Mouse (Mus musculus) embryo, embryonic 9.5 days (tissue): ENCODE results near the gene Pih1d1.
"Not testable (repeated sequence)": the region's sequence is repeated elsewhere in the genome, so short reads cannot be mapped to it uniquely, and the experiment has no call there.

Experiments
- DNase-seq: peaks from one replicate; pipeline ENCODE4 v3.0.0-alpha.2; 2017; ENCODE audit errors: extremely low spot score

Gene Pih1d1

DNA sequence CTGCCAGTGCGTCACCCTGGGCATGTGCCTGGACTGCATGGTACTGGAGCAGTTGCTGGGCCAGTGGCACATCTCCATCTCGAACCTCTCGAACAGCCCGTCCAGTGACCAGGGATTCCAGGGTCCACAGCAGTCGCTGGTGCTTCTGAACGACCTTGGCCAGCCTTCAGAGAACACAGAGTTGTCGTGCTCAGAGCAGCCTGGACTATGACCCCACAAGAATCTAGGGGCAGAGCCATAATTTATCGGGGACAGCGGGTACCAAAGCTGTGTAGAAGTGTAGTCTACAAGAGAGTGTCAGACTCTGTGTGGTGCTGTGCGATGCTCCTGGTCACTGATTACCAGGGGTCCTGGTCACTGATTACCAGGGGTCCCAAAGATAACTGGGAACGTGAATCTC is 6.2 kb upstream of the Pih1d1 start:
- no peak for DNase-seq

GRCm38 (mm10) chr7:45148534-45149098 is 5.5 kb upstream of the Pih1d1 start:
- DNase-seq, result no peak

DNA sequence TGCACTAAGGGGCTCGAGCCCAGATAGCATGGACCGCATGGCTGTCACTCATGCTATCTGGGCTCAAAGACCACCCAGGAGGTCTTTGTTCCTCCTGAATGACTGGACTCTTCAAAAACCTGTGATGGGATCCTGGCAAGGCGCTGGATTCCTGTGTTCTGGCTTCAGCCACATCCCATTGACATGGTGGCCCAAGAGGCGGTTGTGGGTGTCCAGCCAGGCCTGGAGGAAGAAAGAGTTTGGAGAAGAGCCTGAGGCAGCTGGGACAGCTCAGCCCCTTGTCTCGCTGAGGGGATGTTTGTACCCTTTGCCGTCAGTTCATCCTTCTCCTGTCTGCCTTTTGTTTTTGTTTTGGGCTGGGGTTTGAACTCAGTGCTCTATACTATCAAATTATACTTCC is 4.6 kb upstream of the Pih1d1 start:
- DNase-seq, result no peak

DNA sequence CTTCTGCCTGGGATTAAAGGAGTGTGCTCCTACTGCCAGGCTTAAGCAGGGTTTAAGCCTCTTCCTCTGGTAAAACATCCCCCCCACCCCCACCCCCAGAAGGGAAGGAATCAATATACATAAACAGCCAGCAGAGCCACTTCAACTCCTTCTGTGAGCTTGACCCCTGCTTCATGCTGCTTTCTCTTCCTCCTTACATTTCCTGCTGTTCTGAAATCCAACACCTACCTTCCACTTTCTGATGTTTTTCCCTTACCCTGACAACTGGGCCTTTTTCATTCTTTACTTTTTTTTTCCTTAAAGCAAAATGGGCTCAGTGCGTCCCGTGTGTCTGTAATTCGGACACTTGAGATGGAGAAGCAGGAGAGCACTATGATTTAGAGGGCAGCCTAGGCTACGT is 3.8 kb upstream of the Pih1d1 start:
- no peak for DNase-seq

- no peak for DNase-seq
These were observed 2.8 kb upstream of the Pih1d1 start for GRCm38 (mm10) chr7:45151303-45151702.

- not testable (repeated sequence) for DNase-seq
These were observed 1.1 kb upstream of the Pih1d1 start for GRCm38 (mm10) chr7:45153052-45153451.

DNA sequence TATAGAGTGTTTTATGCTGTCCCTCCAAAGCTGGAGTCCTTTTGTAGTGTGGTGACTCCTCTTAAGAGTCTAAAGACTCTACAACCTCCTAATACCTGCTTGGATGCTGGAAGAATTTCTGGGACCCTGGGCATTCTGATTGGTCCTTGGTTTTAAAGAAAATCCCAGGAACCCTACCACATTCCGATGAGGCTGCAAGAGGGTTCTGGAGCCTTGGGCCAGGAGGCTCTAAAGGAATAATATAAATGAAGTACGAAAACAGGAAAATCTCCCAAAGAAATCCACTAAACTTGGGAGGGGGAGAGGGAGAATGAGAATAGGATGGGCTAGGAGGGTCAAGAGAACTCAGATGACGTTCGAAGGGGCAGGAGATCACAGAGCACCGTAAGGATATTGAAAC is 517 bp upstream of the Pih1d1 start:
- no peak for DNase-seq

GRCm38 (mm10) chr7:45154993-45155514 is 951 bp downstream of the Pih1d1 start:
- no peak for DNase-seq

- no peak for DNase-seq
These were observed 1.5 kb downstream of the Pih1d1 start for GRCm38 (mm10) chr7:45155590-45155989.

GRCm38 (mm10) chr7:45156206-45156605 is 2.1 kb downstream of the Pih1d1 start:
- no peak for DNase-seq

DNA sequence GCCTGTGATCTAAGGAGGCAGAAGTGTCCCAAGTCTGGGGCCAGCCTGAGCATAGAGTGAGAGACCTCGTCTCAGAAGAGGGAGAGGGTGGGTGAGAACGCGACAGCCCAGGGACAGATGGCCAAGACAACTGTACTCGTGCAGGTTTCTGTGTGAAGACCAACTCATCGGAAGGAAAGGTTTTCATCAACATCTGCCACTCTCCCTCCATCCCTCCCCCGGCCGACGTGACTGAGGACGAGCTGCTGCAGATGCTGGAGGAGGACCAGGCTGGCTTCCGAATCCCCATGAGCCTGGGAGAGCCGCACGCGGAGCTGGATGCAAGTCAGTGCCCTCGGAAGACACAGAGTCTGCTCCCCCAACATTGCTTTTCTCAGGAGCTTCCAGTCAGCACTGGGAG is 3.4 kb downstream of the Pih1d1 start:
- no peak for DNase-seq

DNA sequence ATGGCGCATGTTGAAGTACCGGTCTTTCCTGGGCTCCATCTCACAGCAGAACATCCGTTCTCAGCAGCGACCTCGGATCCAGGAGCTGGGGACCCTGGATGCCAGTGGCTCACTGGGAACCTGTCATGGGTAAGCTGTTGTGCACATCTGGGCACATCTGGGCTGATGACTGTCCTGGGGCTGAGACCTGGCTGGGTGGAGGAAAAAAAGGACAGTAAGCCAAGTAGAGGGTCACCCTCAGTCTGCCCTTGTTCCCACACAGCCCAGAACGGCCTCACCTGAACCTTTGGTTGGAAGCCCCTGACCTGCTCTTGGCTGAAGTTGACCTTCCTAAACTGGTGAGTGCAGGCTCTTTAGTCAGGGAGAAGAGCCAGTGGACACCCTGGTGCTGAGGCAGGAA is 4.9 kb downstream of the Pih1d1 start:
- DNase-seq, result no peak

GRCm38 (mm10) chr7:45160316-45160800 is 6.3 kb downstream of the Pih1d1 start:
- DNase-seq, result no peak

GRCm38 (mm10) chr7:45160866-45161265 is 6.8 kb downstream of the Pih1d1 start:
- DNase-seq, result no peak

DNA sequence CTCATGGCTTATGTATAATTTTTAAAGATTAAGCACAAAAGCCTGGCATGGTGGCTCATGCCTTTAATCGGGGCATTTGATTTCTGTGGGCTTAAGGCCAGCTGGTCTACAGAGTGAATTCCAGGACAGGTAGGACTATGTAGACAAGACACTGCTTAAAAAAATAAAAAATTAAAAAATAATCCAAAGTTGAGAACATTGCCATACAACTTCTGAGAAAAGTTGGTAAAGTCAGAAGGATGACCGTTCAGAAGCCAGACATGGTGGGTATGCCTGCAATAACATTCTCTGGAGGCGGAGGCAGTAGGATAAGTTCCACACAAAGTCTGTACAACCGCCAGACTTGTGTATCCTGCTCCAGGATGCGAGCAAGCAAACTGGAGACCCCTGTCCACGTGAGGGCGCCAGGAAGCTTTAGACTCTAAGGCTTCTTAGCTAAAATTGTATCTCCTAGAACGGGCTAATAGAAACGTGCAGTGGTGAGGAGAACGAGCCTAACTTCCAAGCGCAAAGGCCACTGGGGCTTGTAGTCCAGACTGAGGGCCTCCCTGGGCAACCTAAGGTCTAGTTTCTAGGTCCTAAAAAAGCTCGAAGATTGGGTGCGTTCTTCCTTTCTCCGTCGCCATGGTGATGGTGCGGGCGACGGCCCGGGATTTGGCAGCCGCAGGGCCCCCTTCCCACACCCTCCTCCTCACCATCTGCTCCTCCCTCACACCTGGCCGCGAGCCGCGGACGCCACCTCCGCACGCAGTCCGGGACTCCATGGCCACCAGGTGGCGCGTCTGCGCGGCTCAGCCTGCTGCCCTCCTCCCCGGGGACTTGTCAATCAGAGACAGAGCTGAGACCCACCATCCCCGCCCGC is 7.7 kb downstream of the Pih1d1 start:
- peak; percentile 91 for DNase-seq

DNA sequence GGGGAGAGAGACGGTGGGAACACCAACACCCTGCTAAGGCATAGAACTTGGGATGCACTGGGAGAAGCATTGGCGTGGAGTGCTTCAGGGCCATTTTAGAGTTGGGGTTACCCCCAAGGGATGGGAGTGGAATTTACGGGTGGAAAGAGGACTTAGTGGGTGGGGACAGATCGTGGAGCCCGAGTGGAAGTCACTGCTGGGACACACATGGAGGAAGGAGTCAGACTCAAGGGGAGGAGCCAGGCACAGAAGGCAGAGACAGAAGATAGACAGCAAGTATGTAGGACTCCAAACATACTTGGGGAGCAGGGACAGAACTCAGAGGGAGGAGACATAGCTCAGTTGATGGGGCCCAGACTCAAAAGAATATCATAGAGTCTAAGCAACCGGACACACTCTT is 8.4 kb downstream of the Pih1d1 start:
- DNase-seq, result no peak

DNA sequence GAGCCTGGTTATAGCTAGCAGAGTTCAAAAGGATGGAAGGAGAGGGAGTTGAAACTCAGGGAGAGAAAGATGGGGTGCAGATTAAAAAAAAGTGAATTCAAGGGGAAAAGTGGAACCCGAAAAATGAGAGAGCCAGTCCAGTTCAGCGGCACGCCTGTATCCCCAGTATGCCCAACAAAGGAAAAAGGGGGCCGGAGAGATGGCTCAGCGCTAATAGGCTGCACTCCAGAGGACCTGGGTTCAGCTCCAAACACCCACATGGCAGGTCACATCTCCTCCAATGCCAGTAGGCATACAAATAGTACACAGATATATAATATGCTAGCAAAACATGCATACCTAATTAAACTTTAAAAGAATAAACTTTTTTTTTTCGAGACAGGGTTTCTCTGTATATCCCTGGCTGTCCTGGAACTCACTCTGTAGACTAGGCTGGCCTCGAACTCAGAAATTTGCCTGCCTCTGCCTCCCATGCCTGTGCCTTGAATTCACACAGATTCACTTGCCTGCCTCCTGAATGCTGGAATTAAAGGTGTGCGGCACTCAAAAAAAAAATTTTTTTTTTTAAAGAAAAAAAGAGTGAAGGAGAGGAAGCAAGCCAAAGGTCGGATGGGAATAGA is 9.0 kb downstream of the Pih1d1 start:
- no peak for DNase-seq

DNA sequence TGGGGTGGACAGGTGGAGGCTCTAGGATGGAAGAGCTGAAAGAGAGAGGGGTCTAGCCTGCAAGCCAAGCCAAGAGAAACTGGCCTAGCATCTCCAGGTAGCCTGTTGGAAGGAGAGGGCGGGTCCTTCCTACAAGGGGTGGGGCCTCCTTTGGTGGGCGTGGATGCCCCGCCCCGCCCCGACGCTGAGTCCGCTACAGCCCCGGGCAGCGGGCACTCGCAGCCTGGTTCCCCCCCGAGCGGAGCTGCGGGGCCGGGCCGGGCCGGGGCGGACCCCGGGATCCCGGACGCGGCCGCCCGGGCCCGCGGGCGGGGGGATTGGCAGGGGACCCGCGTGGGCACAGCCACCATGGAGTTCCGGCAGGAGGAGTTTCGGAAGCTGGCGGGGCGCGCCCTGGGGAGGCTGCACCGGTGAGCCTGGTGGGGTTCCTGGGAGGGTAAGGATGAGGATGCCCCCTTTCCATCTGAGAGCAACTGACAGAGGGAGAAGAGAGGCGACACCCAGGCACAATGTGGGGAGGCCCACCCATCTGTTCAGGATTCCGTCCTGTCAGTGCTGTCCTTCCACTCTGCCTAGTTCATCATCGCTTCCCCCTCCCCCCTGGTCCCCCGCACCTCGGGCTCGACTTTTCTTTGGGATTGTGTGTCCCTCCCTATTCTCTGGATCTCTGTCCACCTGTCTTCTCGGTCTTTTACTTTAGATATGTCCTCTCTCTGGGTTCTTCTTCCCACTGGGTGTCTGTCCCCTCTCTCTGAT is 9.8 kb downstream of the Pih1d1 start, which contains the start of gene Slc17a7:
TSS of gene Slc17a7 (plus strand) at position 215 of the 756 bp plus-strand sequence.
- no peak for DNase-seq

DNA sequence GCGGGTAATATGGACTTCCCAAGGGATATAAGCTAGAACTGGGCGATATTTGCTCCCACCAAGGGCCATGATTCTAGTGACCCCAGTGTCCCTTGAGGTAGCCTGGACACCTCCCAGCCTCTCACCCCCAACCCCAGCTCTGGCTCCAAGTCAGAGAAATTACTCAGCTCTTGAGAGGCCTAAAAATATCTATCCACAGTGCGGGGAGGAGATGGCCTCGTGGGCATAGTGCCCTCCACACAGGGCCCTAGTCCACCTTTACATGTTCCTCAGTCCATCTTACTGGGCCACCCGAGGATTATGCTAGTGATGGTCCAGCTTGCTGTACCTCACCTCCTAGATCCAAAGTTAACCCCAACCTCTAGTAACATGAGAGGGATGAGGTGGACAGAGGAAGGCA is 10.7 kb downstream of the Pih1d1 start:
- DNase-seq, result no peak

DNA sequence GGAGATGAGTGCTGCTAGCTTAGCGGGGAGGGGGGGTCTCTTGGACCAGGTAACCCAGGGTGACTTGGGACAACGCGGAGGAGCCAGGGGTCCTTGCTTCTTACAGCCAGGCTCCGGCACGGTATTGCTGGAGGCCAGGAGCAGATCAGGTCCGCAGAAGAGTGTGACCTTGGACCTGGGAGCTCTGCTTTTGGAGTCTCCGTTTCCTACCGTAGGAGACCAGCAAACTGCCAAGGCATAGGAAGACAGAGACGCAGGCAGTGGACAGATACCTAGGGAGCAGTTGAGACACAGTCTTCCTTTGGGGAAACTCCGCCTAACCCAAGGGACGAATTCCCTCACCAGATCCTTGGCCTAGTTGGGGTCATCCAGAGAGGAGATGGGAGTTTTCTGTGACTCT is 11.6 kb downstream of the Pih1d1 start:
- no peak for DNase-seq

DNA sequence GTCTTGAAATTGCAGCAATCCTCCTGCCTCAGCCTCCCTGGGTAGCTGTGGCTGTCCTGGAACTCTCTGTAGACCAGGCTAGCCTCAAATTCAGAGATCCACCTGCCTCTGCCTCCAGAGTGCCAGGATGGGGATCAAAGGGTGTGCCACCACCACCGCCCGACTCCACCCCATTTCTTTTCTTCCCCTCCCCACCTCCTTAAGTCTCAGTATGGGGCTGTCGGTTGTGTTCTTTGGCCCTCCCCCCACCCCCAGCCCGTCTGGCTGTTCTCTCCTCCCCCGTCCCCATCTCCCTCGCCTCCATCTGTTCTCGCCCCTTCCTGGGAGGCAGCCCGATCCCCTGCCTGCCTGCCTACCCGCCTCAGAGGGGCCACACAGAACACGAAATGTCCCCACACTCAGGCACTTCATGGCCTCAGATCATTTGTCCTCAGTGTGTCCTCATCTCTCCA is 12.9 kb downstream of the Pih1d1 start:
- no peak for DNase-seq
